Mouse (Mus musculus): Measurements from ENCODE around the gene Stk32b. TPM values are rescaled to one million over a fixed set of nuclear protein-coding genes. Genes with fewer than 3 reads are reported as not detected.

Gene Stk32b
- total and polyA plus RNA-seq, 2 experiments from 2014 or later: 0.08 to 0.44 TPM

DNA sequence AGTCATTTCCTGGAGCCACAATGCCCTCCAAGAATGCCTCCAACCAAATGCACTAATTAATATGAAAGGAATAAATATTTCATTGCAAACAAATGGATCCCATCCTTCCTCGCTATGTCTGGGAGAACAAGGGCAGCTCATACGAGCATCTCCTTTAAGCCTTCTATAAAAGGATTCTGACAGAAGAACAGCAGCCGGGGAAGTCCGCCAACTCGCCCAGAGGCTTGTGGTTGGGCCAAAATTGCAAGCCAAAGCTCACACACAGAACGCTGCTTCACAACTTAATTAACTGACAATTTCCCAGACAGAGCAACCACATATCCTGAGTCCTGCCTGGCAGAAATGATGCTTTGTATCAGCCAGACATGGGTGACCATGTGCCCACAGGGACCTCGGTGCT lies 74.5 kb downstream of the Stk32b start:
- no peak for ATAC-seq (ENCODE audit: insufficient read depth, low read depth)
- no peak for TF ChIP-seq CTCF (IDR thresholded peaks at IDR 0.05; ENCODE audit: low read depth)
- TF ChIP-seq EP300 (IDR thresholded peaks at IDR 0.05; ENCODE audit: low read depth): no peak
- WGBS: 69% methylated on average over 7 of the region's 7 CpGs
- Histone ChIP-seq H3K27ac (ENCODE audit: low read depth) (no peak overlapping the region), H3K36me3 (replicated peaks; ENCODE audit: control insufficient read depth, insufficient read depth, low read length) (no peaks in the 10 kb centered on the region), H3K9ac (replicated peaks; ENCODE audit: low read depth, low read length) (no peak overlapping the region), H3K4me1 (ENCODE audit: control insufficient read depth, insufficient read depth) (no peaks in the 10 kb centered on the region), H3K4me2 (ENCODE audit: low read depth, low read length) (no peak overlapping the region), H3K9me3 (replicated peaks; ENCODE audit: control insufficient read depth, low read length) (no peaks in the 10 kb centered on the region), H3K4me3 (ENCODE audit: low read depth, low read length) (no peak overlapping the region), H3K27me3 (ENCODE audit: control insufficient read depth, insufficient read depth, low read length) (no peaks in the 10 kb centered on the region)
- no peak for DNase-seq (ENCODE audit: low spot score)

- no peak for DNase-seq (ENCODE audit: low spot score)
- 67% methylated on average over 2 of the region's 2 CpGs for WGBS
Observed at GRCm38 (mm10) chr5:37634791-37635190, 82.2 kb downstream of the Stk32b start.

DNA sequence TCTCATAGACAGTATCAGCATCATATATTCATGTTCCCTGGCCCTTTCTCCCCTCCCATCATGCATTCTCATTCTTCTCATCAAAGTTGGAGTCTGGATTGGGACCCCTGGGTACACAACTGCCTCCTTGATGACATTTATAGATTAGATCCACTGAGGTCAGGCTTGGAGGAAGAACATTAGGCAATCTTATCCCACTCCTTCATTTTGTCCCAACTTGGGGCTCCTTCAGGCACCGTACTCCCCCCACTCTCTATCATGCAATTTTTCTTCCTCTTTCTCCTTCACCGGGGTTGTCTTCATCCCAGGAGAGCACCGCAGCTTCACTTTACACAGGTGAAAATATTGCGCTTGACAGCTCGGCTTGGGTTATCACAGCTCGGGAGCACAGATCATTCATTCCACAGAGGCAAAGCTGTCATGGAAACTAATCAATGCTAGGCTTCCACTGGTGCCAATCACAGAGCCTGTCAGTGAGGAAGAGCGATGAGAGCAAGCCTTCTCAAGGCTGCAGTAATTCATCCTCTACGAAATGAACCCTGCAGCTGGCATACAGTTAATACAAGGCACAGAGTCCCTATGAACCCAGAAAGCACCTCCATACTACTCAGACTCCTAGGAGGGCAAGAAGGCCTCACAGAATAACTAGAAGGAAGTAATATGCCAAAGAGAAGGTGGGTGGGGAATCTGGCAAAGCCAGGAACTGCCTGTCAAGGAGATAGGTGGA lies 89.4 kb downstream of the Stk32b start:
- TF ChIP-seq CTCF (IDR thresholded peaks at IDR 0.05; ENCODE audit: low read depth) (no peak), EP300 (IDR thresholded peaks at IDR 0.05; ENCODE audit: low read depth) (no peak)
- DNase-seq (ENCODE audit: low spot score) (no peak), ATAC-seq (ENCODE audit: insufficient read depth, low read depth) (no peak)
- H3K4me1 ChIP-seq (ENCODE audit: control insufficient read depth, insufficient read depth): no peaks in the 10 kb centered on the region
- no peaks in the 10 kb centered on the region for H3K9me3 ChIP-seq (replicated peaks; ENCODE audit: control insufficient read depth, low read length)
- no peaks in the 10 kb centered on the region for H3K36me3 ChIP-seq (replicated peaks; ENCODE audit: control insufficient read depth, insufficient read depth, low read length)
- 77% methylated on average over 8 of the region's 8 CpGs for WGBS
- no peak overlapping the region for H3K27ac ChIP-seq (ENCODE audit: low read depth)
- H3K4me3 ChIP-seq (ENCODE audit: low read depth, low read length): no peak overlapping the region
- no peak overlapping the region for H3K9ac ChIP-seq (replicated peaks; ENCODE audit: low read depth, low read length)
- H3K27me3 ChIP-seq (ENCODE audit: control insufficient read depth, insufficient read depth, low read length): no peaks in the 10 kb centered on the region
- H3K4me2 ChIP-seq (ENCODE audit: low read depth, low read length): no peak overlapping the region

More at GRCm38 (mm10) chr5:37634791-37635190, 82.2 kb downstream of the Stk32b start:
- no peak overlapping the region for H3K4me2 ChIP-seq (ENCODE audit: low read depth, low read length)
- H3K9ac ChIP-seq (replicated peaks; ENCODE audit: low read depth, low read length): no peak overlapping the region
- no peaks in the 10 kb centered on the region for H3K4me1 ChIP-seq (ENCODE audit: control insufficient read depth, insufficient read depth)
- ATAC-seq (ENCODE audit: insufficient read depth, low read depth): no peak
- H3K36me3 ChIP-seq (replicated peaks; ENCODE audit: control insufficient read depth, insufficient read depth, low read length): no peaks in the 10 kb centered on the region
- no peak for TF ChIP-seq EP300 (IDR thresholded peaks at IDR 0.05; ENCODE audit: low read depth)
- no peak for TF ChIP-seq CTCF (IDR thresholded peaks at IDR 0.05; ENCODE audit: low read depth)
- no peaks in the 10 kb centered on the region for H3K9me3 ChIP-seq (replicated peaks; ENCODE audit: control insufficient read depth, low read length)
- no peak overlapping the region for H3K27ac ChIP-seq (ENCODE audit: low read depth)
- no peaks in the 10 kb centered on the region for H3K27me3 ChIP-seq (ENCODE audit: control insufficient read depth, insufficient read depth, low read length)
- no peak overlapping the region for H3K4me3 ChIP-seq (ENCODE audit: low read depth, low read length)

- TF ChIP-seq EP300 (IDR thresholded peaks at IDR 0.05; ENCODE audit: low read depth) (no peak), CTCF (IDR thresholded peaks at IDR 0.05; ENCODE audit: low read depth) (no peak)
- DNase-seq (ENCODE audit: low spot score) (no peak), ATAC-seq (ENCODE audit: insufficient read depth, low read depth) (no peak)
- Histone ChIP-seq H3K27ac (ENCODE audit: low read depth) (no peak overlapping the region), H3K4me1 (ENCODE audit: control insufficient read depth, insufficient read depth) (no peaks in the 10 kb centered on the region), H3K4me2 (ENCODE audit: low read depth, low read length) (no peak overlapping the region), H3K9me3 (replicated peaks; ENCODE audit: control insufficient read depth, low read length) (no peaks in the 10 kb centered on the region), H3K36me3 (replicated peaks; ENCODE audit: control insufficient read depth, insufficient read depth, low read length) (no peaks in the 10 kb centered on the region), H3K4me3 (ENCODE audit: low read depth, low read length) (no peak overlapping the region), H3K27me3 (ENCODE audit: control insufficient read depth, insufficient read depth, low read length) (no peaks in the 10 kb centered on the region), H3K9ac (replicated peaks; ENCODE audit: low read depth, low read length) (no peak overlapping the region)
- 82% methylated on average over 1 of the region's 1 CpGs for WGBS
Observed at GRCm38 (mm10) chr5:37611874-37612273, 105.1 kb downstream of the Stk32b start.

DNA sequence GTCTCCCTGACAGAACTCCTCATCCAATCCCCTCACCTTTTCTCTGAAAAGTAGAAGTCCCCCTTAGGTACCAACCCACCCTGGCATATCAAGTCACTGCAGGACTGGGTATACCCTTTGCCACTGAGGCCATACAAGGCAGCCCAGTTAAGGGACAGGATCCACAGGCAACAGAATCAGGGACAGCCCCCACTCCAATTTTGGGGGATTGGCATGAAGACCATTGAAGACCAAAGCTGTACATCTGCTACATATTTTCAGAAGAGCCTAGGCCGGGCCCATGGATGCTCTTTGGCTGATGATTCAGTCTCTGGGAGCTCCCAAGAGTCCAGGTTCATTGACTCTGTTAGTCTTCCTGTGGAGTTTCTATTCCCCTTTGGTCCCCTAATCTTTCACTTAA lies 117.4 kb downstream of the Stk32b start:
- Histone ChIP-seq H3K9ac (replicated peaks; ENCODE audit: low read depth, low read length) (no peak overlapping the region), H3K27me3 (ENCODE audit: control insufficient read depth, insufficient read depth, low read length) (no peaks in the 10 kb centered on the region), H3K4me2 (ENCODE audit: low read depth, low read length) (no peak overlapping the region), H3K4me1 (ENCODE audit: control insufficient read depth, insufficient read depth) (no peaks in the 10 kb centered on the region), H3K9me3 (replicated peaks; ENCODE audit: control insufficient read depth, low read length) (0 out of 2 replicates have a peak, but pooled peaks cover 3% of the 10 kb centered on the region), H3K36me3 (replicated peaks; ENCODE audit: control insufficient read depth, insufficient read depth, low read length) (no peaks in the 10 kb centered on the region), H3K4me3 (ENCODE audit: low read depth, low read length) (no peak overlapping the region), H3K27ac (ENCODE audit: low read depth) (no peak overlapping the region)
- ATAC-seq (ENCODE audit: insufficient read depth, low read depth): no peak
- no peak for DNase-seq (ENCODE audit: low spot score)
- no peak for TF ChIP-seq EP300 (IDR thresholded peaks at IDR 0.05; ENCODE audit: low read depth)
- no peak for TF ChIP-seq CTCF (IDR thresholded peaks at IDR 0.05; ENCODE audit: low read depth)
- WGBS: 63% methylated on average over 1 of the region's 1 CpGs

DNA sequence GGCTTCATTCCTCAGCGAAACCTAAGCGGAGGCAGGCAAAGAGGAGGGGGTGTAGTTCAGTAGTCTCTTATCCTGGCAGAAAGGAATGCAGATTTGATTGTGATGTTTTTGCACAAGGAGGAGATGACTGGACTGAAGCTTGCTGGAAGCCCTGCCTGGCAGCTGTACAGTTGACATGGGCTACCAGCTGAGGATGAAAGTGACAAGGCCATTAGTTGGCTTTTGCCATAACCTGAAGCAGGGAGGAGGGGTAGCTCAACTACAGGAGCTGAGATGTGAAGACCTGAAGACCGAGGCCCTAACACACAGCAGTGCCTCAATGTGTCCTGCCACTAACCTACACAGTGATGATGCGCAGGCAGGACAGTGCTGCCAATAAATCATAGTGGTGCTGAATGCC lies 118.7 kb downstream of the Stk32b start:
- WGBS: 80% methylated on average over 4 of the region's 4 CpGs
- no peak overlapping the region for H3K4me2 ChIP-seq (ENCODE audit: low read depth, low read length)

More for the DNA sequence above, 118.7 kb downstream of the Stk32b start:
- Histone ChIP-seq H3K27me3 (ENCODE audit: control insufficient read depth, insufficient read depth, low read length) (no peaks in the 10 kb centered on the region), H3K4me1 (ENCODE audit: control insufficient read depth, insufficient read depth) (no peaks in the 10 kb centered on the region), H3K9ac (replicated peaks; ENCODE audit: low read depth, low read length) (no peak overlapping the region), H3K36me3 (replicated peaks; ENCODE audit: control insufficient read depth, insufficient read depth, low read length) (no peaks in the 10 kb centered on the region), H3K9me3 (replicated peaks; ENCODE audit: control insufficient read depth, low read length) (0 out of 2 replicates have a peak, but pooled peaks cover 3% of the 10 kb centered on the region), H3K4me3 (ENCODE audit: low read depth, low read length) (no peak overlapping the region), H3K27ac (ENCODE audit: low read depth) (no peak overlapping the region)
- no peak for ATAC-seq (ENCODE audit: insufficient read depth, low read depth)
- no peak for DNase-seq (ENCODE audit: low spot score)
- TF ChIP-seq CTCF (IDR thresholded peaks at IDR 0.05; ENCODE audit: low read depth): no peak
- no peak for TF ChIP-seq EP300 (IDR thresholded peaks at IDR 0.05; ENCODE audit: low read depth)

Data from heart, postnatal 0 days (tissue).